Mouse (Mus musculus) urinary bladder, adult 2 months (tissue): ENCODE data around the gene Clmn. TPM values are rescaled to one million over a fixed set of nuclear protein-coding genes. Genes with fewer than 3 reads are reported as not detected.
"Not testable (repeated sequence)": the region's sequence is repeated elsewhere in the genome, so short reads cannot be mapped to it uniquely, and the experiment has no call there.

Experiments
- DNase-seq: peaks from one replicate; pipeline ENCODE4 v3.0.0; 2022; ENCODE audit warnings: low spot score
- polyA plus RNA-seq: library from polyadenylated mRNA; depleted of rRNA; stranded (reverse); fragments of >200 nt; gene quantifications from 2 replicates; pipeline ENCODE4 v1.2.3, GENCODE M21; 2012

Clmn gene
- polyA plus RNA-seq, 1 experiment = 7.4 TPM

DNA sequence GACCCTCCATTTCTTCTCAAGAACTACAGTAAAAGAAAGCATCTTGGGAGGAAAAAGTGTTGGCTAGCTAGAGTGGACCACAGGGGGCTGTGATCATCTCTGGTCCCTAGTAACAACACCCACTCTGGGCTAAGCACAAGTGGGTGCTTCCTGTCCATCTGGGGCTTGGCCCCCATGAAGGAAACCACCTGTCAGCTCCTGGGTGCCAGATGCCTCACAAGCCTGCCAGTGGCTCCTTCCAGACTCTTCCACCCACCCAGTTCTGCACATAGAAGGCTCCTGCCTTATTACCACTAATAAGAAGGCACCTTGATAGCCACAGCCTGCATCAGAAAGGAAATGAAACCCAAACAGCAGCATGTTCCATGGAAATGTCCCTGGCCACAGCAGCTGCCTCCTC, 26.4 kb downstream of the Clmn start:
- no peak for DNase-seq

DNA sequence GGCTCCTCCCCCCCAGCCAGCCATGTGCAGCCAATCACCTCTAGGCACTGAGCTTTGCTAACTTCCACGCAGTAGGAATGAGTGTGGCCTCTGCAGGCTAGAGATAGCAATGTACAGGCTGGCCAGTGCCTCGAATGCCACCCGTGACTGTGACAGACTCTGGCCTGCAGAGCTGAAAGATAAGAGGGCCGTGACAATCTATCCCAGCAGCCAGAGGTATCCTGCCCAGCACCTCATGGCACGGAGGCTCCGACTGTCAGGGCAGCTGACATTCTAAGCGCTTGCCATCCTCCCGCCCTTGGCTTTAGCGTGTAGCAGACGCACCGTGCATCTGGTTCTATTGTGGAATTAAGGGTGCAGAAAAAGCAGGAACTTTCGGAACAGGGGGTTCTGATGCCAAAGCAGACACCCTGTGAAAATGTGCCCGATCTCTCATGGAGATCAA, 26.9 kb downstream of the Clmn start:
- DNase-seq = no peak

DNA sequence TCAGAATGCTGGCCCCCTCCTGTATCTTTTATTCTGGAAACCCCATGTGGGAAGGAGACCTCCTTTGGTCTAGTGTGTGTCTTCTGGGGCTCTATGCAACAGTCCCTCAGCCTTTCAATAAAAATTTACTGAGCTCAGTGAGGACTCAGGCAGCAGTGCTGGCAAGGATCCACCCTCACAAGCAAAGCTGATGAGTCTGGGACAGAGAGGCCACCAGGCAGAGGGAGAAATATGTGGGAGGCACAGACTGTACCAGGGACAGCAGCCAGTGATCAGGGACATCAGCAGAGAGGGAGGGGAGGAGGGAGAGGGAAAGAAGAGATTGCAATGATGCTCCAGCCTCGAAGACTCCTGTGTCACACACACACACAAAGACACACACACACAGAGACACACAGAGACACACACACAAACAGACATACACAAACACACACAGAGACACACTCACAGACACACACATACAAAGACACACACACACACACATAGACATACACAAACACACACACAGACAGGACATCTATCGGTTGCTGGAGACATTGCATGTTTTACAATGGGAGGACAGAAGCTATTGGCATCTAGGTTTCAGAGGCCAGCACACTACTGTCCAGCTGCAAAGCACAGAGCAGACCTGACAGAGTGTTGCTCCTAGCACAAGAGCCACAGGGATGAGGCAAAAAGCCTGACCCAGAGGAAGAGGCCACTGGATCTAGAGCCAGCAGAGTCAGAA, 27.6 kb downstream of the Clmn start:
- no peak for DNase-seq

DNA sequence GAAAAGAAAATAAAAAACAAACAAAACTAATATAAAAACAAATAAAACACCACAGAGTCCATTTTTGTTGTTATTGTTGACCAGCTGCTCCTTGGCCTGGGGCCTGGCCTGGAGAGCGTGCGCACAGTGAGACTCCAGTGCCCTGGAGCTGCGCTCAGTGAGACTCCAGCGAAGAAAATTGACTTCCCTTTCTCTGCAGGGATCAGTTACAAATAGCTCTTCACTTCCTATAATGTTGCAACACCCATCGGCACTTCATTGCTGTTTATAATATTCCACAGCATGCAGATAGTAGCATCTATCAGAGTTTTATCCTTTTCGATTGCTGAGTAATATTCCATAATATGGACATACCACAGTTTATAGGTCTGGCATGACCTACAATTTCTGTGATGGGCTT, 28.6 kb downstream of the Clmn start:
- no peak for DNase-seq

DNA sequence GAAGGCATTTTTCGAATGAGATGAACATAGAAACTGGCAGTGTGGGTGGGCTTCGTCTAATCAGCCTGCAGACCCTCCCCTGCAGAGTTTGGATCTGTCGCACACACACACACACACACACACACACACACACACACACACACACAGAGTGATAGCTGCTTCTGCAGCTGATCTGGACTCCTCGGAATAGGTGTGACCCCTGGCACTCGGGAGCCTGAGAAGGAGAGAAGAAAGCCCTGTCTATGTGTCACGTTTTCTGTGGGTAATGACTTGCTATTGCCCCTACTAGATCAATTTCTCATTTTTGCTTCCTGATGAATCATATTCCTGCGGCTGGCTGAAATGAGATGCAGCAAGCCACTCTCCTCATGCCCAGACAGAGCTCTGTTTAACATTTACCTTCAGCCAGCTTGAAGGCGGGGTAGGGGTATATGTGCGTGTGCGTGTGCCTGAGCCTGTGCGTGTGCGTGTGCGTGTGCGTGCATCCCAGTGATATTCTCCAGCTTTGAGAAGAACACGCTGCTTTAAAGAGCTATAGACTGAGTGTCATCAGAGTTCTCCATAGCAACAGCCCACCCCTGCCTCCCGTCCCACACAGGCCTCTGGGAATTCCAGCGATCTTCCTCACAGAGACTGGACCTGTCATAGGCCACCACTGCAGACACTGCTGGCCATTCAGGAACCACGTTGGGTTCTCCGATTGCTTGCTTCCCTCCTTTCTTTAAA, 29.3 kb downstream of the Clmn start:
- no peak for DNase-seq

DNA sequence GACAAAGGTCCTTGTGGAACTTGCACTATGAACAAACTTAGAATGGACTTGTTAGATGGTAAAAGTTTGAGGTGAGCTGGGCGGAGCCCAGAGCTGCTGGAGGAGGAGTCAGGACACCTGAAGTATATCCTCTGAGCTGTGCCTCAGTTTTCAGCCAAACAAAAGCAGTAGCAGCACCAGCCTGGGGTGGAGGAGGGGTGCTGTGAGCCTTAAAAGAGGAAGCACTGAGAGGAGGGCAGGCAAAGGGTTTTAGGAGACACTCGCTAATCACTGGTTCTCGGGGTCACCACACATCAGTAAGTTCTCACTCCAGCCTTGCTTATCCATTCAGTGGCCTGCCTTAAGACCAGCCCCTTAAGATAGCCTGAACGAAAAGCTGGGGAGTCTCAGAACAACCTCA, 30.1 kb downstream of the Clmn start:
- no peak for DNase-seq

DNA sequence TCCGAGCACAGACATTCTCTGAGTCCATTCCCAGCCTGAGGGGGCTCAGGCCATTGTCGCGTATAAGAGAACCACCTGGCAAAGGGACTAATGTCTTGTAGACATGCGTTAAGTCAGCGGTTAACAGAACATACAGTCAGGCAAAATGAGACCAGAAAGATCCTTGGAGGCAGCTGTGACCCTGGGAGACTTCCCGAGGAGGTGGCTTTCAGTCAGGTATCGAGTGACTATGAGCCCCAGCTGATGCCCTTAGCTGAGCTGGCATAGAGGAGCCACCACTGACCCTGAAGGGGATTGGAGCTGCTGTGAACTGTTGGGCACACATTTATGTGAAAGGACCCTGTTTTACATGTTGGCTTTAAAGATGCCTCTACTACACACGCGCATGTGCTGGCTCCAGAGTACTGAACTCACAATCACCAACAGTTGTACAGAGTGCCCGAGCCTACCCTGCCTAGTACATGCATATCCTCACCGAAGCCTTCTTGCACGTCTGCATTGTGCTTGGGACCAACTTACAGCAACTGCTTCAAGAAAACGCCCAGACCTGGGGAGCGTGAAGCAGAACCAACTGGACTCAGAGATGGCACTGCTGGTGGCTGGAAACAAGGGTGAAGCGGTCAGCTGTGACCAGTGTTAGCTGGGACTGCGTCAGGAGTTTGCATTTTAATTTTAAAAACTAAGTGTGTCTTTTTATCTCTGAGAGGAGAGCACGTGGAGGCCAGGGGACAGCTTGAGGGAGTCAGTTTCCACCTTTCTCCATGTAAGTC, 34.0 kb downstream of the Clmn start:
- DNase-seq = no peak

DNA sequence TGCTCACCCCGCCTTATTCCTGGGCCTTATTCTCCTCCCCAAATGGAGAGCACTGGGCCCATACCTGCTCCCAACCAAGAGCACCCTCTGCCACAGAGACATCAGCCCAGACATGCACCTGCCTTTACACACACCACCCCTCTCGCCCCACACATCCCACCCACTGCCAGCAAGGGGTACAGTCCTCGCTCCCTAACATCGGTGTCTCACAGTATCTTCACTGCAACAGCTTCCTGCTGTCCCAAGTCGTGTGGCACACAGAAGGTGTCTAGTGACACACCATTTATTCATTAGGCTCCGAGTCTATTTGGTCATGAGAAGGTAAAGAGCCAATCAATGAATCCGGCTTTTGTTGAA, 34.6 kb downstream of the Clmn start:
- no peak for DNase-seq

DNA sequence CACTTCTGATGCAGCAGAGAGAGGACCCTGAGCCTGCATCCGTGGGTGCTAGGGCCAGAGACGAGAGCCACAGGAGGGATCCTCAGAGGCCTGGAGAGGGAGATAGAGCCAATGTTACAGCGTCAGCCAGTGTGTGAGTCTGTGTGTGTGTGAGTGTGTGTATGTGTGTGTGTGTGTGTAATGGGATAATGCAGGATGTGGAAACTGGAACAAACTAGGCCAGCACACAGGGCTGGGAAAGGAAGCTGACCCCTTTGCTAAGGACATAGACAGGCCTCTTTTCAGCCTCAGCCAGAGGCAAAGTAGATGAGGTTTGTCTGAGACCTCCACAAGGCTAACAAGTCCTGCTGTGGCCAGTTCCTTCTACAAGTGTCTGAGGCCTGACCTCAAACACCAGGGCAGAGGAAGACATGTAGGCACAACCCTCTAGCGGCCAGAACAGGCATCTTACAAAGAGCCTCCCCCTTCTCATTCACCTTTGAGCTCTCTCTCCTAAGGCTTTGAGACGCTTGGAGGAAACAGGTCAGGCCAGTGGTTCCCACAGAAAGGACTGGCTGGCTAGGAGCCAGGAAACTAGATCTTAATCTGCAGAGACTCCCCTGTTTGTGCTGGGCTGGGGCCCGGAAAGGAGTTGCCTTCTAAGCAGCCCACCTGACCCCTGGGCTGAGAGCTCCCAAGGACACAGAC, 35.1 kb downstream of the Clmn start:
- peak; percentile 42 for DNase-seq

DNA sequence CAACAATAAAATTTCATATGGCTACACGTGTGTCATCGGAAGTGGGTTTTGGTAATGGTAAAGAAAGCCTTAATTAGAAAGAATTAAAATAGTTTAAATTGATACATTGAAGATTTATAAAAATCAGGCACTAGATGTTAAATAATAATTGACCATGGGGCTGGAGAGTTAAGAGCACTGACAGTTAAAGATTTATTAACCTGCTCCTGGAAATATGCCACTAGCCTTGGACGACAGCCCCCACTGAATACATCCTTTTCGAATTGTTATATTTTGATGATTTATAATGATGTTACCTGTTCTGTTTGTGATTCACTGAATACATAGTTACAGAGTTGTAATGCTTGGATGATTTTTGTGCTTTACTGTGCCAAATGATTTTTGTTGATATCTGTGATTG, 35.9 kb downstream of the Clmn start:
- not testable (repeated sequence) for DNase-seq

DNA sequence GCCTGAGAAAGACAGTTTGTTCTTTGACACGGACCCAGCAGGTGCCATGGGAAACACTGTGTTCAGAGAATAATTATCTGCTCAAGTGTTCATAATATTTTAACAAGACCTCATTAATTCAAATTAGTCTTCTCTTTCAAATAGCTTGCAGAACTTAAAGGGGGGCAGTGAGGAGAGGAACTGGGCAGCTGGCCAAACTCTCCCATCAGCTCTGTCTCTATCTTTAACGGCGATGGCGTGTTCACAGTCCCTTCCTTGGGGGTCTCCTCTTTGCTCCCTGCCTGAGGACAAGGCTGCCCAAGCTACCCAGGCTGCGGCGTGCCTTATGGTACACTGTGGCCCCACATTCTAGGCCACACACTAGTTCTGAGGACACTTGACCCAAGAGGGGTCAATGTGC, 37.2 kb downstream of the Clmn start:
- no peak for DNase-seq

DNA sequence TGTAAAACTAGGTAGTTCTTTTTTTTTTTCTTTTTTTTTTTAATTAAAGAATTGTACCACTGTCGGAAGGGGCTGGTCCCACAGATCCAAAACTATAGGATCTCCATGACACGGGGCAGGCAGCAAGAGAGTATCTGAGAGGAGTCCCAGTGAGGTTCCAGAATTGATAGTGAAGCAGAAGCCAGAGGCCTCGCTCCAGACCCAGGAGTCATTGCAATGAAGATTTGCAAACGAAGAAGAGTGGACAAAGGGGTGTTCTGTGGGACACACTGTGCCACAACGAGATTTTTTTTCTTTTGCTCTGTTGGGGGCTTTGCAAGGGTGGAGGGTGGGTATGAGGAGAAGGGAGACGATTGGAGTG, 40.0 kb downstream of the Clmn start:
- DNase-seq = no peak

DNA sequence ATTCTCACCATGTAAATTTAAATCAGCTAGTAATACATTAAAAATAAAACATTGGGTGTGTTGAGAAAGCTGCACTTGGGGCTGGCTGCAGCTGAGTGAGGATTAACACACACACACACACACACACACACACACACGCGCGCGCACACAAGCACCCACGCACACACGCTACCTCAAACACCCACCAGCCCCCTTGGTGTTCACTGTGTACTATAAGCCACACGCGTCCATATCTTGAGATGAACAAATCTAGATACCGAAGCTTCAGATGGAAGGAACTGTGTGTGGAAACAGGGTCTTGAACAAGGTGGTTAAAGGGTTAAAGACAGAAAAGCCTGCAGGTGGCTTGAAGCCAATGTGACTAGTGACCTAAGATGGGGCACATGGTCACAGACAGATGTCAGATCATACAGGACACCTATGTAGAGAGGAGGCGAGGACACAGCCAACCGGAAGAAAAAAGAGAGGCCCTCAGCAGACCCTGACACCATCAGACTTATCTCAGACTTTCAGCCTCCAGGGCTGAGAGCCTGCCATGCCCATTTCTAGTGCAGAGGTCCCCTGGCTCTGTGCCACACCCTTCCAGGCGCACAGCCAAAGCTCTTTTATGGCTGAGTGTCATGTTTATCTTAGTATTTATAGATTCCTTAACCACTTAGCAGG, 40.5 kb downstream of the Clmn start:
- DNase-seq = peak; percentile 60

DNA sequence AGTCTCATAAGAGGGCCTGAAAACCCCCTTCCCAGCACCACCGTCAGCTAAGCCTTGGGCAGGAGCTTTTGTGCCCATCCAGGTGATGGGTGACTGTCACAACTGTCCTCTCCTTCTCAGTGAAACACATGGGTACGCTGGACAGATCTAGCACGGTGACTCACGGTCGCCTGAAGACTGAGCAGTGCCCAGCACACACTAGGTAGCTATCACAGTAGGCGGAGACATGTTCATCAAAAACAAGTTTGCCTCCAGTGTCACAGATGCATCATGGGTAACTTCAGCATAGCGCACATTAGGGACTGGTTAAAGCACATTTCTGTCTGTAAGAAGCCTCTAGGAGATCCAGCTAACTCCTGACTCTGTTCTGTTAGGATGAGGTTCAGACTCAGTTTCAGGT, 41.2 kb downstream of the Clmn start:
- no peak for DNase-seq

DNA sequence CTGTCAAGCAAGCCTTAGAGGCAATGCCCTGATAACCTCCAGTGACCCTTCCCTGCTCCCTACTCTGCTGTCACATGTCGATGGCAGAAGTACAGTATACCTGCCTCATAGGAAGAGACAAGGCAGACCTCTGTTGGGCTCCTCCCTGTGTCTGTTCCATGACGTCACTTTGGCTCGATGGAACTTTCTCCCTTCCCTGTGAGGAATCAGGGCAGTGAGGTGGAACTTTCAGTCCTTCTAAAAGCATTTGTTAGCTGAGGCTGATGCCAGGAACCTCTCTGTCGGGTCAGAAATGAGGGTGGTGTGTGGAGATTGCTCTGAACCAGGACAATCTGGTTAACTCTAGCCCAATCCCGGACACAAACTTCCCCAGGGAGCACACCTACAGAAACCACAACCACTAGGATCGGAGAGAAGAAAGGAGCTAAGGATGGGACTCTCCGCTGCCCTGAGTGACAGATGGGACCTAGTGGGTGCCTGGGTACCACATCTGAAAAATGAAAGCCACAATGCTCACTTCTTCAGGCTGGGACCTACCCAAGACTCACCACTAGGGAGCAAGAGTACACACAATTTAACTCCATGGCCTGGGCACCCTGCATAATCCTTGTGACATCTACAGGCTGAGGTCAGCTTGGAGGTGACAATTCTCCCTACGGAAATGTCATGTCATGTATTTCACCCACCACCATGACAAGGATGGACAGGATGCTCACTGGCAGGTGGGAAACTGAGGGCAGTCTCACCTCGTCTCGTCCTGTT, 41.9 kb downstream of the Clmn start:
- no peak for DNase-seq

DNA sequence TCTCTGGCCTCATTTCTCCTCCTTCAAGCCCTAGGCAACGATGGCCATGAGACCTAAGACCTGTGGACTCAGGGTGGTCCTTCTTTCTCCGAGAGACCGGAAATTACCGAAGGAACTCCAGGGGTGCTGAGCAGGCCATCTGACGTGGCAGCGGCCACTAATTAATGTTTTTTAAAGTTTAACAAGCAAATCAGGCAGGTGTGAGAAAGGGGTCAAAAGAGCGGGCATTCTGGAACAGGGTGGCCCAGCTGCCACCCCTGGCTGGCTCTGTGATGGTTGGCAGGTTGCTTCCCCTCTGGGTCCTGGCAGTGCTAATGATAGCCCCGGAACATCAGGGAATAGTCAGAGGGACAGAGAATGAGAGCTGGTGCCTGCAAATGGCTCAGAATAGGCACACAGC, 42.7 kb downstream of the Clmn start:
- DNase-seq = no peak

DNA sequence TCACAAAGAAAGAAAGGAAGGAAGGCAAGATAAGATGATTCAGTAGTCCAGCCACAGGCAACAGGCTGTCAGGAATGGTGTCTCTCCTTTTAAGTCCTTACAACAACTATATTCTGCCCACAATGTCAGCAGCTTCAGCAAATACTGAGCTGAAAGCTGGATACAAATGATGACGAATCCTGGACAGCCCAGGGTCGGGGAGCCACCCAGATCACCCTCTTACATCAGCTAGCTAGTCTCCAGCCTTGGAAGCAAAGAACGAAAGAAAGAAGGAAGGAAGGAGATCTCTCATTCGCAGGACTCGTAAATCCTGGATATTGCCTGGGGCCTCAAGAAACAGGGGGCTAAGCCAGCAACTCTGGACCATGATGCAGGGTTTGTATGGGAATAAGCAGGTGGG, 44.8 kb downstream of the Clmn start:
- DNase-seq = no peak

DNA sequence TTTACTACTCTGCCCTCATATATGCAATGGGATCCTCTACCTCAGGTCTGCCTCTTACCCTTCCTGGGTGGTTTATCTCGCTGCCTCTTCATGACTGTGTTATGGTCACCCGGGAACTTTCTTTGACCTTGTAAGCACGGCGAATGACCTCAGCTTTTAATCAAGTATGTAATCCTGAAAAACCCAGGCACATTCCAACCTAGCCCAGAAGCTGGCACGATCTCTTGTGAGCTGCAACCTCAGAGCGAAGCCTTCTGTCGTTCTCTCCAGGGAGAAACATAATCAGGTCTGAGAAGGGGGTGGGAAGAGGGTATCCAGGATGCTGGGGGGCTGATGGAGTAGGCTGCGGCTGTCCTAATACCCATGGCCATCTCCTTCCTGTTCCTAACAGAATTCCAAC, 45.8 kb downstream of the Clmn start:
- no peak for DNase-seq

DNA sequence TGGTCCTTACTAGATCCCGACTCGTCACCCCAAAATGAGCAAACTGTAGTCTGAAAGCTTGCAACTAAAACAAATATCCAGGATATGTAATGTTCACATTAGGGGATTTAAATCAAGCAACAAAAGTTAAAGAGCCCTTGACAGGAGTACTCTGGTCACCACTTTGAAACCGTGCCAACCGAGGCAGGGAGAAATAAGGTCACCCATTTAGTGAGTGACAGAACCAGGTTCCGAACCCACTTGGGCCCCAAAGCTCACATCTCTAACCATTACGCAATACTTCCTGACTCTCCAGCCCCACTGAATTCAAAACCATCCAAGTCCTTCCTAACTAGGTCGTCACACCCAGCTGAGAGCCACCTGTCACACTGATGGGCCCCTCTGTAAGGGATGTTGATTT, 46.8 kb downstream of the Clmn start:
- DNase-seq = no peak

DNA sequence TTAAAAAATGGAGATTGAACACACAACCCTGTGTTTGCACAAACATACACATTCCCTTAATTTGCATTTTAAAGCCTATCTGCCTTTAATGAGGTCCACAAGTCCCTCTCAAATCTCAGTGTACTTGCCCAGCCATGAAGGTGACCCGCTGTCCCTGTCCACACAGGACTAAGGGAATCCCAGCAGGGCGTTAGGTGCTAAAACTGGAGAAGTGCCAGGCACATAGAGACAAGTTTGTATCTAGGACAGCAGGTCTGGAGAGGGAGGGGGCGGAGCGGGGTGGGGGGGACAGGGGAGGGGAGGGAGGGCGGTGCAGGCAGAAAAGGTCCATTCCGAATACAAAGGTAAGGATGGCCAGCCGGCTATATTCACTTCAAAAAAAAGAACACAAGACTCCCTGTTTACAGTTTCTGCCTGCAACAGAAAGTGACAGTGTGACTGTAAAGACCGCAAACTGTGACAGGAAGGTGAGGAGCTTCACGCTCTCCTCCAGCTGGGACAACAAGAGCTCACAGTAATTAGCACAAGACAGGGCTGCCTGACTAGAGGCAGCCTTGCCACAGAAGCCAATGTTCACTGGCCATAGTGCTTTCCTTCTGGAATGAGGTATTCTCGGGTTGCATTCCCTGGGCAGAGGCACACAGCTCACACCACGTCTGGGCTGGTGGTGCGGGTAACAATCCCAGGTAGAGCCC, 47.6 kb downstream of the Clmn start:
- DNase-seq = no peak

DNA sequence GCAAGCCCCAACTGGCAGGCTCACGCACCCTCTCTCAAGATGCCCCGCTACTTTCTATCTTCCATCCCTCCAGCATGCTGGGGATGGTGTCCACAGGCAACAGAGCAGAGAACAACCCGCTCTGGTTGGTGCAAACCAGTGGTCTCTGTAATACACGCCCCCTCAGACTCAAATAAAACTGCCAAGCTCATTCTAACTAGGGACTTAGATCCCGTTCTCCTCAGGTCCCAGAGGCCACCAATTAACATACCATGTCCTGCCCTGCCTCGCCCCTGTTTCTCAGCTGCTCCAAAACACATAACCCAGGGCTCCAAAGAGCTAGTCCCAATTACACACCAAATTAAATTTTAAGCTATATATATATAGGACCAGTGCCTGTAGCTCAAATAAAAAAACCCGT, 50.6 kb downstream of the Clmn start:
- DNase-seq = no peak
